Mouse (Mus musculus) adrenal gland, adult (tissue): ENCODE results near the gene Gucy2c.
"Not testable (repeated sequence)": the region's sequence is repeated elsewhere in the genome, so short reads cannot be mapped to it uniquely, and the experiment has no call there.

Experiments used
- DNase-seq, 2 experiments: peaks; one replicate each; pipeline ENCODE4 v3.0.0; 2022 to 2023; ENCODE audit warnings: low spot score in 1 of 2; ENCODE audit not compliant: inconsistent age in 2 of 2

Gucy2c gene

GRCm38 (mm10) chr6:136803739-136804633, 22.4 kb upstream of the Gucy2c start, which contains the start of gene Hist4h4:
TSS of gene Hist4h4 (minus strand) at chr6:136804415.
- peak; percentile 94 to 99 for DNase-seq

DNA sequence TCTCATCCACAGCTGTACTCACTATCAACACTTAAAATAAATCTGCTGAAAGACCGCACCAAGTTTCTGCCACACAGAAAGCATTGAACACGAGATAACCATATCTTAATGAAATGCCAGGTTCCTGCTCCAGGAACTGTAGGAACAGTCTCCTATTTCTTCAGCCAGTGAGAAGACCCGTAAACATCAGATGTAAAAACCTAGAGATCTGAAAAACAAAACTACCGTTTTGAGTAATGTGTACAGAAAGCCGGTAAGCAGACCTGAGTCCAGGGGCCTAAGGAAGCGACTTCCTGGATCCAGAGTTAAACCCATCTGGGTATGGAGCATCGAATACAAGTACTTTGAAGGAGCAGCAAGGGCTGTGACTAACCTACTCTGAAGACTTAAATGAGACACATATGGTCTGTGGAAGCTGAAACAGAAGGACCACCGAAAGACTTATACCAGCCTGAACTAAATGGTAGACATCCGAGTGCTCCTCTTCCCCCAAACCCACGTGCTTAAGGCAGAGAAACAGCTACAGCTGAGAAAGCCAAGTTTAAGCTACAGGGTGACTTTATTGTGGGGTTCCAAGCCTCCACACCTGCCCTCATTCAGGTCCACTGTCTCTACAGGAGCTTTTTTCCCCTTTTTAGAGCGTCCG, 21.7 kb upstream of the Gucy2c start:
- DNase-seq = no peak

GRCm38 (mm10) chr6:136801274-136801673, 19.7 kb upstream of the Gucy2c start:
- no peak for DNase-seq

DNA sequence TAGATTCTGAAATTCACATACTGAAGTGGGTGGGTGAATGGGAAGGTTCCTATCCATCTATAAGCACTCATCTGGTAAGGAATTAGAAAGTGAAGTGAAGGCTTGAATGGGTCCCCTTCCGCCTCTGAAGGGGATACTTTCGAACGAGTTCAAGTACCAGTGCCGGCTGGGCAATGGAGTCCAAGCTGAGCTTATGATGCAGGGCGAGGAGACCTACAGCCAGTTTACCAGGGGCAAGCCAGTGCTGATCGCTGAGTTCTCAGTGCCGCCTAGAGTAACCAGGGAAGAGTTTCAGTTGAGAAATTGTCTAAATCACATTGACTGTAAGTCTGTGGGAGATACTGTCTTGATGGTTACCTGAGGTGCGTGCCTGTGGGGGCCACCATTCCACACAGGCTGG, 19.1 kb upstream of the Gucy2c start:
- DNase-seq = no peak

DNA sequence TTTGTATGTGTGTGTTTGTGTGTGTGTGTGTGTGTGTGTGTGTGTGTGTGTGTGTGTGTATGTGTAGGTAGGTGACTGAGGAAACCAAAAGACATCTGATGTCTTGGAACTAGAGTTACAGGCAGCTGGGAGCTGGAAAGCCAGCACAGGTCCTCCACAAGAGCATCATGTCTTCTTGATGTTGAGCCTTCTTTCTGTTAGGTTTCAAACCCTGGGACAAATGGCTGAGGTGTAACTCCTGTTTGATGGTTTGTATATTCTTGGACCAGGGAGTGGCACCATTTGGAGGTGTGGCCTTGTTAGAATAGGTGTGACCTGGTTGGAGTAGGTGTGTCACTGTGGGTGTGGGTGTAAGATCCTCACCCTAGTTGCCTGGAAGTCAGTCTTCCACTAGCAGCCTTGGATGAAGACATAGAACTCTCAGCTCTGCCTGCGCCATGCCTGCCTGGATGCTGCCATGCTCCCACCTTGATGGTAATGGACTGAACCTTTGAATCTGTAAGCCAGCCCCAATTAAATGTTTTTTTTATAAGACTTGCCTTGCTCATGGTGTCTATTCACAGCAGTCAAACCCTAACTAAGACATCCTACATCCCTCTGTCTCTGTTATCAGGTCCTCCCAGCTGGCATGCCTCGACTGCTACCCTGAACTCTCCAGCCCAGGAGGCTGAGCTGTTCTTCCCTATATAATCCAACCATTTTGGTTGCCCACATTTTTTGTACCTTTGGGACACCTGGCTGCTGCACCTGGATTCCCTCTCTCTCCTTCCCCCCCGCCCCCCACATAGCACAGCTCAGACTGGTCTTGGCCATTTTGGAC, 16.5 kb upstream of the Gucy2c start:
- not testable (repeated sequence) for DNase-seq

GRCm38 (mm10) chr6:136795850-136796249, 14.3 kb upstream of the Gucy2c start:
- no peak for DNase-seq

GRCm38 (mm10) chr6:136795110-136795509, 13.5 kb upstream of the Gucy2c start:
- DNase-seq = no peak

- no peak for DNase-seq
Measured at GRCm38 (mm10) chr6:136793831-136794525, 12.4 kb upstream of the Gucy2c start.

DNA sequence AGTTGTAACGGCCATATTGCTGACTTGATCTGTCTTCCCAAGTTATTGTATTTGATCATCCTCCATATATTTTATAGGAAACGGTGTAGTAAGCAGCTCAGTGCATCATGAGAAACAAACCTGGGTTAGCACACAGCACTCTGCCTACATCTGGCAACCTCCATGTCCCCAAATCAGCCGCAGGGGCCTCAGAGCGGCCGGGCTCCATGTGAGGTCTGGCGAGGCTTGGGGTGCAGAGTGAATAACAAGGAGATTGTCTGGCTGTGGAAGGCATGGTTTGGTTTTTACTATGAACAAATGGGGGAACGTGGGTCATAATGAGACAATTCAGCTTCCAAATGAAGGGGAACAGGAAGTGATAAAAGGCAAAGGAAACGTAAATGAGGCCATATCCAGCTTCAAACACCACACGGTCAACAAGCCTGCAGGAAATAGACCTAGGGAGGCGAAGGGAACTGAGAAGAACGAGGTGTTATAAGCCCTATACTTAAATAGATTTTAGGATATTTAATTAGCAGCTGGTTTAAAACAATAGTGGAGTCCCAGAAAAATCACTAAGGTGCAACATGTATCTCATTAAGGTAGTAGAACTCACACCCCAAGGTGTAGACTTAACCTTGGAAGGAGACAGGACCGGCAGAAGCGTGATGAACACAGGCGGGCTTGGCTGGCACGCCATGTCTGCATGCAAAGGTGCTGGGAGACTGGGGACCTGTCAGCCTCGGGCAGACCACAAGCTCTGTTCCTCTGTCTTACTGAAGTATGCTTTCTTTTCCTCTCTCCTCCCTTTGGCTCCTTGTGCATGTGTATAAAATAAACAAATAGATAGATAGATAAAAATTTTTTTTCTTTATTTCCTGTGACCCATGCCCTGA, 11.6 kb upstream of the Gucy2c start:
- DNase-seq = no peak

DNA sequence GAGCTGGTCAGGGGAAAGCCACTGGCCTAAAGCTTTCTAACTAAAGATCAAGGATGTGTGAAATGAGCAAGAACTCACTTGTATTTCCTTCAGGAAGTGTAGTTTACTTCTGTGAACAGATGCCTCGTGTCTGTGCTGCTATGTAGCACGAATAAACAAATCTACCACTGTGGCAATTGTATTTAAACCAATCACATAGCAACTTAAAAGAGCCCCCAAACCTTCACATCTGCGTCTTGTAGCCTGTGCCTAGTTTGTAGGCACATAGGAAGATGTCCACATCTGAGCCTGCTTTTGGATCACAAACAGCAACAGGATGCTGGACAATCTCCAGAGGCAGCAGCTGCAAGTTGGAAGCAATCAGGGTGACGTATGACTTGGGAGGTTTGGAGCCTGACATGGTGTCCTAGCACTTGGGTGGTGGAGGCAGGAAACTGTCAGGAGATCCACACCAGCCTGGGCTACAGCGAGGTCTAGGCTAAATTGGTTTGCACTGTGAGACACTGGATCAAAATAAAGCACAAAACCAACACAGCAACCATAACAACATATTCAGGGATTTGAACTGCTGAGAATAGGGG, 7.9 kb upstream of the Gucy2c start:
- DNase-seq = peak in 1 of 2 experiments; percentile 27

DNA sequence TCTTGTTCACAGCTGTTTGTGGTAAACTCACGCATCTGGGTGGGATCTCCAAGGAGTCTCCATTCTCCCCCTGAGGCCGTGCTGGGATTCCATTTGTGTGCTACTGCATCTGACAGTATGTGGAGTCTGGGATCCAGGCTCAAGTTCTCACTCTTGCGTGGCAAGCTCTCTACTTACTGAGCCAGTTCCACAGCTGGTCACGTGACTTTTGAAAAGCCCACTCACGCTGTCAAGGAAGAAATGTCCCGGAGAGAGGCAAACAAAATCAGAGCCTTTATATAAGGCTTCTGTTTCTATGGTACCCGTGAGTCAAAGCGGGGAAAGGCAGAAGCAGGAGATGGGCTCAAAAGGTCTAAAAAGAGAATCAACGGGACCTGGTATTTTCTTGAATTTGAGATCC, 1.2 kb upstream of the Gucy2c start:
- no peak for DNase-seq

DNA sequence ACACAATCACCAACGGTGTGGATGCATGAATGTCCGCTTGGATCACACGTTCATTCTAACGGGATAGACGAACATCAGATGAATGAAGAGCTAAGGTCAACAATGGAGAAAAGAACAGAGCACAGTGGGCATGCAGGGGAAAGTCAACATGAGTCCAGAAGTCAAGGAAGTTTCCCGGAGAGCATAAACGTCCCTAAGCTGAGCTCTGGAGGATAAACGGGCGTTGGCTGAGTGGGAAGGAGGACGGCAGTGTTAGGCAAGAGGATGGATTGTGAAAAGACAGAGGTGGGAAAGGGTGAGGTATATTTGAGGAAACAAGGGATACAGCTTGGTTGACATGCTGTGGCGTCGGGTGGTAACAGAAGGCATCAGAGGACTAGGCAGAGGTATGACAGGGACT, 581 bp upstream of the Gucy2c start:
- DNase-seq = no peak

DNA sequence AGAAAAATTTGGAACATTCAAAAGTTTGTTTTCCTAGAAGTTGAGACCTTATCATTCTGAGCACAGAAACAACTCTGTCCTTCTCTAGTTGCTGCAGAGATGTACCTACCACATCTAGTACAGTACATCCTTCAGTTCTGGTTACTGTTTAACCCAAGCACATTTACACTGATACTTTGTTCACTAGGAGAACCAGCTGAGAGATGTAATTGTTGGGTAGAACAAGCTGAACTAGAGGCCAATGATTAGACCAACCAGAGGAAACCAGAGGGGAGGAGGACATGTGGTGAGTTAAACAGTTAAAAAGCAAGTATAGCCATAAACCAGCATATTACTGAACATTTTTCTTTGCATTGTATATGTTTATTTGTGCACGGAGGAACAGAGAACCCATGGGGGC, 5.2 kb downstream of the Gucy2c start:
- no peak for DNase-seq

DNA sequence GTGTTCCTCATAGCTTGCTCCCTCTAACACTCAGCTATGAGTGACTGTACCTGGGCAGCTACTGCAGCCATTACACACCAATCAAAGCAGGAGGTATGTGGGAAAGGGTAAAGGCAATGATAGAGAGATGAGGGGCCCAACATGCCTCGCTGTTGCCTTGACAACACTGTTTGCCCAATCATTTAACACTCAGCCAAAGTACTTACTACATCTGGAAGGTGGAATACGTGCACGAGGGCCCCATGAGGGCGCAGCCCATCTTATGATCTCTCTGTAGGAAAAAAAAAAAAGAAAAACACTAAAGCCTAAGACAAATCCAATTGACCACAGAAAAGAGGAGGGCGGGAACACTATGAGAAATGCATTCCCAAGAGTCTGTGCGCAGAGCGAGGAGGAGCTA, 11.7 kb downstream of the Gucy2c start:
- no peak for DNase-seq

- DNase-seq = no peak
Measured at GRCm38 (mm10) chr6:136769143-136769542, 12.4 kb downstream of the Gucy2c start.

DNA sequence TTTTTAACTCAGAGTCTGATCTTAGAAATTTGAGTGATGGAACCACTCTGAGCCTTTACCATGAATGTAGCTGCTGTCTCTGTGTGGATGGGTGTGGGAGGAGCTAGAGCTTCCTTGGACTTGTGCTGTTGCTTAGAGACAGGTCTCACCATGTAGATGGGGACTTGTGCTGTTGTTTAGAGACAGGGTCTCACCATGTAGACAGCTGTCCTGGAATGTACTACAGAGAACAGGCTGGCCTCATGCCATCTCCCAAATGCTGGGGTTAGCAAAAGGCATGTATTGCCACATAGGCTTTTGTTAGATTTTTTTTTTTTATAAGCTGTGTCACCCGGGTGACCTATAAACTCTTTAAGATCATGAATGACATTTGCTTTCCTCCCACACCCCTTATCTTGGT, 17.7 kb downstream of the Gucy2c start:
- no peak for DNase-seq

GRCm38 (mm10) chr6:136750567-136750966, 31.0 kb downstream of the Gucy2c start:
- DNase-seq = no peak

- no peak for DNase-seq
Measured at GRCm38 (mm10) chr6:136745586-136745985, 36.0 kb downstream of the Gucy2c start.

- DNase-seq = no peak
Measured at GRCm38 (mm10) chr6:136743729-136744128, 37.8 kb downstream of the Gucy2c start.
